Mouse (Mus musculus) ES-Bruce4 (cell line): ENCODE results near the gene Ppm1a. TPM values are rescaled to one million over a fixed set of nuclear protein-coding genes. Genes with fewer than 3 reads are reported as not detected.

Source experiments
- H3K27ac ChIP-seq: 2 replicates; pipeline ENCODE4 v1.5.1; 2012; ENCODE audit warnings: low read length, inconsistent platforms; ENCODE audit not compliant: insufficient read depth
- H3K27me3 ChIP-seq: 2 replicates; pipeline ENCODE4 v1.6.1; 2012; ENCODE audit warnings: mild to moderate bottlenecking, low read length, inconsistent platforms; ENCODE audit not compliant: control insufficient read depth, poor library complexity, insufficient read depth, severe bottlenecking
- H3K36me3 ChIP-seq: 2 replicates; pipeline ENCODE4 v1.6.1; 2012; ENCODE audit warnings: inconsistent platforms, mild to moderate bottlenecking, low read length, moderate library complexity; ENCODE audit not compliant: control insufficient read depth, poor library complexity, insufficient read depth, severe bottlenecking
- H3K4me1 ChIP-seq: one replicate; pipeline ENCODE4 v1.8.1; 2011; ENCODE audit warnings: low read length; ENCODE audit not compliant: control insufficient read depth, insufficient read depth
- H3K4me3 ChIP-seq: 2 replicates; pipeline ENCODE4 v1.5.1; 2011; ENCODE audit warnings: low read depth, mild to moderate bottlenecking, low read length
- H3K9ac ChIP-seq: 2 replicates; pipeline ENCODE4 v1.6.1; 2012; ENCODE audit warnings: low read depth, mild to moderate bottlenecking, inconsistent platforms; ENCODE audit not compliant: poor library complexity, severe bottlenecking
- H3K9me3 ChIP-seq: replicated peaks from 2 replicates; pipeline ENCODE4 v1.6.1; 2012; ENCODE audit warnings: mild to moderate bottlenecking, low read length, inconsistent platforms; ENCODE audit not compliant: control insufficient read depth, poor library complexity, insufficient read depth, severe bottlenecking
- CTCF ChIP-seq: IDR thresholded peaks from one replicate; pipeline ENCODE4 v1.8.1; 2011; ENCODE audit warnings: low read depth, low read length
- EP300 ChIP-seq: IDR thresholded peaks from 2 replicates; pipeline ENCODE4 v1.6.1; 2011; ENCODE audit warnings: low read depth, low read length; ENCODE audit not compliant: insufficient read depth
- POLR2A ChIP-seq: IDR thresholded peaks from one replicate; pipeline ENCODE4 v1.8.1; 2011; ENCODE audit warnings: low read length; ENCODE audit not compliant: insufficient read depth
- polyA plus RNA-seq: library from polyadenylated mRNA; stranded (reverse); fragments of >200 nt; gene quantifications from 2 replicates; pipeline ENCODE4 v1.2.4, GENCODE M21; 2011; ENCODE audit warnings: low read depth; ENCODE audit not compliant: missing spikeins, insufficient read depth, insufficient read length

Ppm1a gene
- polyA plus RNA-seq, 1 experiment = 202 TPM

DNA sequence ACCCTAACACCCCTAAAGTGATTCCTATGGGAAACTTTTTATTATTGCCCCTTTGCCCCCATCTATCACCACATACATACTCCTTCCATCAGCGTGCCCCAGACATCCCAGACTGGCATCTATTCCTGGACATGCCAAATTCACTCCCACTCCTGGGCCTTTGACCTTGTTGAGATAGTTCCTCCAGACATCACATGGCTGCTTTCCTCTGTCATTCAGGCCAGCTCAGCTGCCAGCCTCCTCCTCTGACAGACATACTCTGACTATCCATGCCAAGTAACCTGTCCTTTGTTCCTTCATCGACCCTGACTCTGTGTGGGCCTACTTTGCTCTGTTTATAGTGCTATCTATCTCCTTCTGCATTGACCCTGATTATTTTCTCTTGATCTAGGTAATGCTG lies 6.6 kb upstream of the Ppm1a start:
- H3K4me1 ChIP-seq = no peaks in the 10 kb centered on the region
- no peak for TF ChIP-seq EP300
- no peak for TF ChIP-seq CTCF
- no peak for TF ChIP-seq POLR2A
- no peak overlapping the region for H3K9ac ChIP-seq
- H3K27me3 ChIP-seq = no peaks in the 10 kb centered on the region
- H3K36me3 ChIP-seq = no peaks in the 10 kb centered on the region
- H3K27ac ChIP-seq = no peak overlapping the region
- no peak overlapping the region for H3K4me3 ChIP-seq
- H3K9me3 ChIP-seq = no peaks in the 10 kb centered on the region

- peak overlapping the region; percentile 73; the same call in 1 of the 2 replicates for H3K27ac ChIP-seq
- H3K27me3 ChIP-seq = no peaks in the 10 kb centered on the region
- H3K4me3 ChIP-seq = no peak overlapping the region
- 0 out of 2 replicates have a peak, but pooled peaks have one; percentile 34 for TF ChIP-seq EP300
- no peak for TF ChIP-seq POLR2A
- H3K4me1 ChIP-seq = peaks cover 8% of the 10 kb centered on the region
- no peaks in the 10 kb centered on the region for H3K36me3 ChIP-seq
- no peak overlapping the region for H3K9ac ChIP-seq
- H3K9me3 ChIP-seq = no peaks in the 10 kb centered on the region
Observed at GRCm38 (mm10) chr12:72757596-72757995, 341 bp downstream of the Ppm1a start.

DNA sequence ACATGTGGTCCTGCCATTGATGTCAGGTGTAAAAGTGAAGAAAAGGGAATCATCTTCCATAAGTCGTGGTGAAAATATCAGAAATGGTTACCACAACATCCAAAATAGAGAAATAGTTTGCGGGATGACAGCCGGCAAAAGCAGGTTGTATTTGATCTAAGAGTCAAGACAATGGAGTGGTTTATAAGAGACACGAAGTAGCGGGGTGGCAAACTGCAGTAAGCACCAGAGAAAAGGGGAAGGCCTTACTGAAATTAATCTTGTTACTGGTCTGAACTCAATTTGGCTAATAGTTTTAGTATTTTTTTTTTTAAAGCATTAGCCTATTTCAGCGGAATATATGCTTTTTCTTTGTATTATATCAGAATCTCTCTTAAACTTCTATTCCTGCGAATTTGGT lies 2.7 kb downstream of the Ppm1a start:
- H3K9me3 ChIP-seq = no peaks in the 10 kb centered on the region
- H3K27me3 ChIP-seq = no peaks in the 10 kb centered on the region
- peak overlapping the region; percentile 78 for H3K27ac ChIP-seq
- no peak for TF ChIP-seq POLR2A
- no peak for TF ChIP-seq EP300
- TF ChIP-seq CTCF = no peak
- H3K4me3 ChIP-seq = no peak overlapping the region; the same call in 1 of the 2 replicates
- H3K36me3 ChIP-seq = no peaks in the 10 kb centered on the region
- peak overlapping the region; percentile 99 for H3K9ac ChIP-seq
- H3K4me1 ChIP-seq = peaks cover 9% of the 10 kb centered on the region

- Histone ChIP-seq H3K9me3 (no peaks in the 10 kb centered on the region), H3K9ac (peak overlapping the region; percentile 99), H3K4me3 (peak overlapping the region; percentile 84), H3K27ac (peak overlapping the region; percentile 42), H3K36me3 (no peaks in the 10 kb centered on the region), H3K27me3 (no peaks in the 10 kb centered on the region), H3K4me1 (peaks cover 9% of the 10 kb centered on the region)
- TF ChIP-seq CTCF (no peak), EP300 (no peak), POLR2A (peak; percentile 45)
Observed at GRCm38 (mm10) chr12:72760376-72761229, 3.3 kb downstream of the Ppm1a start.

DNA sequence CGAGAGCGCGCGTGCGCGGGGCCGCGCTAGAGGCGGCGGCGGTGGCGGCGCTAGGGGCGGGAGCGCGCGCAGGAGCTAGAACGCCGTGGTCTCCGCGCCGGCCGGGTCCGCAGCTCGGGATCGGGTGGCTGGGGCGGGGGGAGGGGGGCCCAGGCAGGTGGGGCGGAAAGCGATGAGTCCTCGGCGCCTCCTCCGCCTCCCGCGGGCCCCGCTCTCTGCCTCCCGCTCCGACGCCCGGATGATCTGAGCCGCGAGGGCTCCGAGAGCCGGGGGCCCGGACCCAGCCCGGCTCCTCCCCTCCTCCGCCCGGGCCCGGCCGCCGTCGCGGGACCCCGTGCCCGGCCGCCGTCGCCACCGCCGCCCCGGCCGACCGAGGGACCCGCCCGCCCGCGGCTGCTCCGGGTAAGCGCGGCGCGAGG lies 4.0 kb downstream of the Ppm1a start:
- peak overlapping the region; percentile 93 for H3K4me3 ChIP-seq
- peaks cover 9% of the 10 kb centered on the region for H3K4me1 ChIP-seq
- H3K9ac ChIP-seq = peak overlapping the region; percentile 99
- TF ChIP-seq EP300 = no peak
- TF ChIP-seq POLR2A = no peak
- TF ChIP-seq CTCF = no peak
- H3K27ac ChIP-seq = no peak overlapping the region
- H3K36me3 ChIP-seq = no peaks in the 10 kb centered on the region
- no peaks in the 10 kb centered on the region for H3K27me3 ChIP-seq
- H3K9me3 ChIP-seq = no peaks in the 10 kb centered on the region

DNA sequence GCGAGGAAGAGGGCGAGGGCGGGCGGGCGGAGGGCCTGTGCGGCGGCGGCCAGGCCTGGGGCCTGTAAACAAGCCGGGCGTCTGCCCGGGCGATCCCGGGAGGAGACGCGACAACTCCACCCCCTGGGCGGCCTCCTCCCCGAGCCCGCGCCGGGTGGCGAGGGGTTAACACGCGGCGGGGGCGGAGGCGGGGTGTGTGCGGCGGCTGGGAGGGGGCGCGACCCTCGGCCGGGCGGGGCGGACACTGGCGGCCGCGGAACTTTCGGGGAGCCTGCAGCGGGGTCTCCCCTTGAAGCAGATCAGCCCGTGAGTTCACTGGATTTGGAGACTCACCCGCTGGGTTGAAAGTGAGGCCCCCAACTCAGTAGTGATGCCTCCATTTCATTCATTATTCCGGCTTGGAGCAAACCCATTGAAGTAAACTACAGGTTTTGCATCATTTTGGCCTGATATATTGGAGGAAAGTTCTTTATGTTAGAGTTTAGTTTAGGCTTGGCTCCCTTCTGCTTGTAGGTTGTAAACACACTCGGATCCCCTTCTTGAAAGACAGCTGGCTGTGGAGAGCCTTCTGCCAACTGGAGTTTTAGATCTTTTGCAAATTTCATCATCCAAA lies 4.5 kb downstream of the Ppm1a start:
- H3K36me3 ChIP-seq = no peaks in the 10 kb centered on the region
- H3K4me3 ChIP-seq = peak overlapping the region; percentile 93
- H3K4me1 ChIP-seq = peaks cover 7% of the 10 kb centered on the region
- peak overlapping the region; percentile 99 for H3K9ac ChIP-seq
- H3K27me3 ChIP-seq = no peaks in the 10 kb centered on the region
- peak overlapping the region; percentile 50; the same call in 1 of the 2 replicates for H3K27ac ChIP-seq
- no peaks in the 10 kb centered on the region for H3K9me3 ChIP-seq
- TF ChIP-seq EP300 (no peak), CTCF (no peak), POLR2A (no peak)
